Mouse (Mus musculus): ENCODE results near the gene Gm42957.
"Not testable (repeated sequence)": the region's sequence is repeated elsewhere in the genome, so short reads cannot be mapped to it uniquely, and the experiment has no call there.

Gm42957 gene

GRCm38 (mm10) chr3:96629729-96630600 lies 5.3 kb upstream of the Gm42957 start, which contains the start of gene Rbm8a:
Gene Rbm8a (plus strand): TSS chr3:96629933.
- DNase-seq = peak; percentile 97

DNA sequence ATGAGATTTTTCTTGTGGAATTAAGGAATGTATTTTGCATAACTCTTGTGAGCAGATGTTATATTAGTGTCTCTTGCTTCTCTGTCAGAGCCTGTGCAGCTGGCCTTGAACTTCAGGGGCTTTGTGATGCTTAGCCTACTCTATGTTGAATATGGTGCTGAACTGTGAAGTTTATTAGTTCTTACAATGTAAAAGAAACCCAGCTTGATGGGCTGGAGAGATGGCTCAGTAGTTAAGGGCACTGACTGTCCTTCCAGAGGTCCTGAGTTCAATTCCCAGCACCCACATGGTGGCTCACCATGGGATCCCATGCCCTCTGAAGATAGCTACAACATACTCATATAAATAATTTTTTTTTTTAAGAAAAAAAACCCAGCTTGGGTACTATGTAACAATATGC lies 3.2 kb upstream of the Gm42957 start:
- no peak for DNase-seq

DNA sequence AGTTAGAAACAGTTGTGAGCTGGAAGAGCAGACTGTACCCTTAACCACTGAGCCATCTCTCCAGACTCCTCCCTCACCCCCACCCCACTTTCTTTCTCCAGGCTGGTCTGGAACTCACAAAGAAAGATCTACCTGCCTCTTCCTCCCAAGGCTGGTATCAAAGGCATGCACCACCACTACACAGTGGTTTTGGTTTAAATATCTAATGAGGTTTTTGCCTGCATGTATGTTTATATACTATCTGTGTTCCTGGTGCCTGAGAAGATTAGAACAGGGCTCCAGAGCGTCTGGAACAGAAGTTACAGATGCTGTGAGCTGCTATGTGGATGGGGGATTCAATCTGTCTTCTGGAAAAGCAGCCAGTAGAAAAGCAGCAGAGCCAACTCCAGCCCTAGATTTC lies 1.3 kb upstream of the Gm42957 start:
- DNase-seq = no peak

DNA sequence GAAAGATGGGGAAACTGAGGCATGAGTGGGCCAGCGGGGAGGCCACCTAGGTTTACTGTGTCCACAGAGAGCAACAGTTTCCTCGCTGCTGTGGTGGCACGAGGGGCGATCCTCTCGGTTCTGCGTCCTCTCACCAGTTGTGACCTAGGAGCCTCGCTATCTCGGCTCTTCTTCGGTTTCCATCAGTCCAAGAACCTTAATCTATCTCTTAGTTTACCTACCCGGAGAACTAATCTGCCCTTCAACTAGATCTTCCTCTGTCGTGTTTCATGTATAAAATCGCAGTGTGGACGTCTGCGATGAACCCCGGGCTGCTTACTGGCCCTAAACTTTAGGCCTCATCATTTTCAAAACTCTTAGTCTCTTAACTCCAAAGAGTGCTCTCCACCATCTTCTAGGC lies 632 bp downstream of the Gm42957 start:
- DNase-seq = no peak

DNA sequence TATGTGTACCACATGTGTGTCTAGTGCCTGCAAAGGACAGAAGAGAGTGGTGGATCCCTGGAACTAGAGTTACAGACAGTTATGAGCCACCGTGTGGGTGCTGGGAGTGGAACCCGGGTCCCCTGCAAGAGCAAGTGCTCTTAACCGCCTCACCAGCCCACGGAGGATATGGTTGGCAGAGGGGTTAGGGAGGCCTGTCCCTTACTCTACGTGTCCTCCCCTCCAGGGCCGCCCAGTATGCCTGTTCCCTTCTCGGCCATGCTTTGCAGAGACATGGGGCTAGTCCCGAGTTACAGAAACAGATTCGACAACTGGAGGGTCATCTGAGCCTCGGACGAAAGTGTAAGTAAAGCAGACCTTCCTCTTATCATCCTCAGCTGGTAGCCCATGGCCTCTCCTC lies 1.2 kb downstream of the Gm42957 start:
- no peak for DNase-seq

DNA sequence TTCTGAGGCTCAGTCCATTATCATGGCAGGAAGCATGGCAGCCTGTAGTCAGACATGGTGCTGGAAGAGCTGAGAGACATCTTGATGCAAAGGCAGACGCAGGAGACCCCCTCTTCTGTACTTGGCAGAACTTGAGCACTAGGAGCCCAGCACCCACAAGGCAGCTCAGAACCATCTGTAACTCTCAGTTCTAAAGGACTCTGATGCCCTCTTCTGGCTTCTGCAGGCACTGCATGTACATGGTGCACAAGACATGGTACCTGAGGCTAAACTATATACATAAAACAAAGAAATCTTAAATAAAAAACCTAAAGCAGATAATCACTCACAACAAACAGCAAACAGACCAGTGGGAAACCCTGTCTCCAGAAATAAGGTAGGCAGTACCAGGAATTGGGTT lies 3.9 kb downstream of the Gm42957 start:
- peak; percentile 72 for DNase-seq

DNA sequence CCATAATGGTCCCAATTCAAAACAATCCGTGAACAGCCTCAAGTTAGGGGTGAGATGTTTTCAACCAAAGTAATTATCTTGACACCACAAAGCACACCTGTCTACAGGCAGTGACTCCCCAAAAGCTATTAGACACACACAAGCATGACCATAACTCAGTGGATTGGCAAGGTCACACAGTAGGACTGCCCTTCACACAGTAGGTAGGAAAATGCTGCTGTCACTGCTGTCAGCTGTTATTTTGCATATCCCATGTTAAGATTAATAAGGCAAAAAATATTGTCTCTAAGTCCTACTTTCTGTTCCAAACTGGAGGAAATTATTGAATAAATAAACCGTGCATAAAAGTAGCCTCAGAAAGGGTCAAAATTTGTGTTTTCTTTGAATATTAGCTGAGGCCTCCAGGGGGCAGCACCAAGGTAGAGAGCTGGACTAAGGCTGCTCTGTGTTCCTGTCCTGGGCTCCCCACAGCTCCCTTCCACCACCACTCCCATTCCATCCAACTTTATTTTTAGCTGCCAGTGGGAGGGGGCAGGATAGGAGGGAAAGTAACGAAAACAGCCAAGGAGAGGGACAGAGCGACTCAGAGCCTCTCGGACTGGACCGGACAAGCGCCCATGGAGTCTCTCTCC lies 9.9 kb downstream of the Gm42957 start, which contains the start of gene Itga10:
Itga10 (plus strand) TSS at position 567 of the 632 bp plus-strand sequence.
- no peak for DNase-seq

DNA sequence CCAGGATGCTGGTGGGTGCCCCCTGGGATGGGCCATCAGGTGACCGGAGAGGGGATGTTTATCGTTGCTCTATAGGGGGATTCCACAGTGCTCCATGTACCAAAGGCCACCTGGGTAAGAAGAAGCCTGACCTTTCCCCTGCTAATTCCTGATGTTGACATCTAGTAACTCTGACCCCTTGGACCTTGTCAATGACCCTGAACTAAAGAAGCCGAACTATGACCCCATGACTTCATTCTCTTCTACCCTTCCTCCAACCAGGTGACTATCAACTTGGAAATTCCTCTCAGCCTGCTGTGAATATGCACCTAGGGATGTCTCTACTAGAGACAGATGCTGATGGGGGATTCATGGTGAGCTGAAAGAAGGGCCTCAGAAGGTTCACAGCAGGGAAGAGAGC lies 12.1 kb downstream of the Gm42957 start:
- DNase-seq = no peak

- no peak for DNase-seq
Measured at GRCm38 (mm10) chr3:96660901-96661300, 25.6 kb downstream of the Gm42957 start.

GRCm38 (mm10) chr3:96662731-96663316 lies 27.6 kb downstream of the Gm42957 start:
- DNase-seq = no peak

GRCm38 (mm10) chr3:96663432-96664239 lies 28.4 kb downstream of the Gm42957 start:
- peak; percentile 92 for DNase-seq

GRCm38 (mm10) chr3:96665732-96666363 lies 30.6 kb downstream of the Gm42957 start:
- DNase-seq = not testable (repeated sequence)

DNA sequence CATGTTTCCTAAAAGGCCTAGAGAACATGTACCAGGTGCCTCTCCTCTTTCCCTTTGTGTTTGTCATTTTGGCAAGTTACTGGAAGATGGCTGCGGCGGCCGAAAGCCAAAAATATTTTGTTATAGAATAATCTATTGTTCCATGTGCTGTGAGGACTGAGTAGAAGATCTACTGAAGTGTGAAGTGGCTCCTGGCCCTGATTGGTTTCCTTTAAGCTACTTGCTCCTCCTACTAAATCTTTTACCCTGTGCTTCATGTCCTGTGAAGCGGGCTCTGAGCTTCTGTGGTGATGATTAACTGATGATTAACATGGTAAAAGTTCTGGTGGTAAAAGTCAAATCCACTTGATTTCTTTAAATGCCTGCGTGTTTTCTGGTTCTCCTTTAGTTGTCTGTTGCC lies 31.6 kb downstream of the Gm42957 start:
- DNase-seq = no peak

DNA sequence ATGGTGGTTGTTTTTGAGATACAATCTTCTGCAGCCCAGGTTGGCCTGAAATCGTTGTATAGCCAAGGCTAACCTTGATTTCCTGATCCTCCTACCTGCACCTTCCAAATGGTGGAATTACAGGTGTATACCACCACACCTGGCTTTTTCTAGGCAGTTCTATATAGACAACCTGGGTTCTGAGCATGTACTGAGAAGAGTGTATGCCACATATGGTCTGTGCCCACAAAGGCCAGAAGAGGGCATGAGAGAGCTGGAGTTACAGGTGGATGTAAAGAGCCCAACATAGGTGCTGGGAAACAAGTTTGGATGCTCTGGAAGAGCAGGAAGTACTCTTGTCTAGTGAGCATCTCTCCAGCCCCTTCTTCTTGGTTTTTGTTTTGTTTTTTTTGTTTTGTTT lies 32.0 kb downstream of the Gm42957 start:
- no peak for DNase-seq

GRCm38 (mm10) chr3:96668424-96669067 lies 33.3 kb downstream of the Gm42957 start:
- DNase-seq = no peak

- DNase-seq = peak; percentile 86
Measured at GRCm38 (mm10) chr3:96669727-96670468, 34.6 kb downstream of the Gm42957 start, which contains the start of gene Ankrd35. Gene Ankrd35 (plus strand): TSS chr3:96670131.

DNA sequence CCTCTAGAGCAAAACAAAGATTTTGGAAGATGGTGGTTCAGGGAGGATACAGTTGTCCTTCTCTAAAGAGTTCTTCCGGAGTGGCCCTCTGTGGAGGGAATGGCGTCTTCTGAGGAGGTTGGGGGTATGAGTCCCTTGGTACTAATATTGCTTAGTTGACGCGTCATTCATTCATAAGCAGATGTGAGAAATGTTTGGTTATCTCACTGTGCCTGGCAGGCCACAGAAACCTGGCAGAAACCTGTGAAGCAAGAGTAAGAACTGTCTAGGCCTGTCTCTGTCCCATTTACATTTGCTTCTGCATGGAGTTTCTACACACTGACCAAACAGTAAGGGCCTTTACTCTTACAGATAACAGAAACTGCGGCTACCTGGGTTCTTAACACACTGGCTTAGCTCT lies 36.2 kb downstream of the Gm42957 start:
- DNase-seq = no peak

GRCm38 (mm10) chr3:96673514-96673913 lies 38.2 kb downstream of the Gm42957 start:
- no peak for DNase-seq

GRCm38 (mm10) chr3:96674442-96674841 lies 39.2 kb downstream of the Gm42957 start:
- no peak for DNase-seq

DNA sequence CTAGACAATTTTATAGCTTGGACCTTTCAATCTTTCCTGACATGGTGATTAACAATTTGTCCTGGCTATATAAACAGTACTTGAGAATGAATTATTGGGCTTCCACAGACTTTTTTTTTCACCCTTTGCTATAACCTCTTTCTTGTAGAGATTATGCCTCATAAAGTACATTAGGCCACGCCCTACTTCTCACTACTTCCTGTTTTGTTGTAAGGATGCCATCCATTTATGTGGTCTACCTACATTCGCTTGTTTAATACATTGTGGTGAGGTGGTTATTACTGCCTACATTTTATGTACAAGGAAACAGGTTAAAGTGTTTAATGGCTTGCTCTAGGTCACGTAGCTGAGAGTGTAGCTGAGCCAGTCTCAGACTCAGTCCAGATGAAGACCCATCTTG lies 39.9 kb downstream of the Gm42957 start:
- no peak for DNase-seq

GRCm38 (mm10) chr3:96675690-96676089 lies 40.4 kb downstream of the Gm42957 start:
- DNase-seq = no peak
